Mouse (Mus musculus) right cerebral cortex, postnatal 4 days (tissue): ENCODE data around the gene Dock10.
A peak's percentile ranks its signal among the peaks of the same experiment; 100 is the strongest.

Source experiments
- DNase-seq: peaks from one replicate; pipeline ENCODE4 v3.0.0-alpha.2; 2022

The Dock10 gene

DNA sequence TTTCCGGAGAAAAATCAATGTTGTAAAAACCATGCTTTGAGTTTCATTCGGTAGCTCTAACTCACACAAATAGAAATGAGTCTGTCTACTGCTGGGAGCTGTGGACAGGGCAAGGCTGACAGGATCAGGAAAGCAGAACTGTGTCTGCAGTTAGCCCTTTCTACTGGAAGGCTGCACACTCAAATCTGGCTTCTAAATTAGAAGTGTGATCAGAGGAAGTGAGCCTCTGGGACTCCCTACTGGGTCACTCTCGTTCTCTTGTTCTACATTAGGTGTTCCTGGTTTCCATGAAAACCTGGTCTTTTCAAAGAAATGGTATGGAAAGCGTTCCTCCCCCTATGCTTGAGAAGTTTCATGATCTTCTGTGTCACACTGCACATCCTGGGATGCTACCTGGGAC, 103.1 kb downstream of the Dock10 start:
- DNase-seq, result no peak

GRCm38 (mm10) chr1:80654177-80654576, 104.2 kb downstream of the Dock10 start:
- DNase-seq, result no peak

- DNase-seq, result no peak
These were observed 105.5 kb downstream of the Dock10 start for GRCm38 (mm10) chr1:80652803-80653202.

- no peak for DNase-seq
These were observed 106.2 kb downstream of the Dock10 start for GRCm38 (mm10) chr1:80652083-80652482.

GRCm38 (mm10) chr1:80646602-80647001, 111.7 kb downstream of the Dock10 start:
- DNase-seq, result no peak

DNA sequence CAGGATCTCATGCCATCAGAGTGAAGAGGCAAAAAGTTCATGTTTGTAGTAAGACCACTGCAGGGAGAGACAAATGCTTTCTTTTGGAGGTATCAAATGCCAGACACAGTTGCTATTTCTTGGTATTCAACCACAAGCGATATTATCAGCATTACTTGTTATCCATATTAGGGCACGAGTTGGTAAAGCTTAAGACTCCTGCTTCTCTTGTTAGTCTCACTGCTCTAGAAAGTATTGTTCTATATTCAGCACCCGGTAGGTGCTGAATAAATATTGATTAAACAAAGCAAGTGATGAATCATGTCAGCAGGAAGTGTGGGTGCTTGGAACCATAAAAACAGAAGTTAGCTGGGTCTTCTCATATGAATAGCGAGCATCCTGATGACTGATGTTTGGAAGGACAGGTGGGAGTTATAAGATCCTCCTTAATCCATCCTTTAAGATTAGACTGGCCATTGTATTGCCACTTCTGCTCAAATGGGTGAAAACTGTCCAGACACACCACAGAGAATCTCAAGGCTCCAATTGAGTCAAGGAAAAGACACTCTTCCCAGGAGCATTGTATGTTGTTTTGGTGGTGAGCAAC, 114.4 kb downstream of the Dock10 start:
- no peak for DNase-seq

DNA sequence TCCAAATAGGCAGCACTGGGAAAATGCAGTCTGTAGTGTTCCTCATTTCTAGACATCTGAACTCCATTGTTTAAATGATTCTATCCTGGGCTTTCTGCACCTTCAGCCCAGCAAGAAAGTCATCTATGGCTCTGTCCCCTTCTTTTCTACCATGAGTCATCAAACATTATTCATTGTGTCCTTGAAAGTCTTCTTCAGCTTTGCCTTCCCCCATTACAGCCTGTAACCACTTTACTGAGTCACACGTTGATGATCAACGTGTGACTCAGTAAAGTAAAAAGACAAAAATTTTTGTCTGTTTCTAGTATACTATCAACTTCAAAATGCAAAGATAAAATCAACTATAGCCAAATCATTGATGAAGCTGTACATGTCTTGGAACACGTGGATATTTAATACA, 116.5 kb downstream of the Dock10 start:
- DNase-seq, result no peak

DNA sequence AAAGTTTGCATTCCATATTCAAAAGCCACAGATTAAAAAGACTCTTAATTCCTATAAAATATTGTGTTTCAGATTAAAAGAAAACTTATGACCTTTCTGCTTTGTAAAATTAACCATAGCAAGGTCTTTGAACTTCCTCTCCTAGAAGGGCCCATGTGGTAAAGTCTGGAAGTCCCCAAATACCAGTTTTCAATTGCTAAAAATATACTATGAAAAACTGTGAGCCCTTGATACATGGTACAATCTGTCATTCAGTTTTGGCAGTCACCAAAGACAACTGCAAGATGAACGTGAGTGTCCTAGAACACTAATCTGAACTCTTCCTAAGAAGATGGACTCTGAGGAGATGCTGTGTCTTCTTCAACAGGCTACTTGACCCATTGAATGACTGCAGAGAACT, 117.0 kb downstream of the Dock10 start:
- DNase-seq, result no peak

DNA sequence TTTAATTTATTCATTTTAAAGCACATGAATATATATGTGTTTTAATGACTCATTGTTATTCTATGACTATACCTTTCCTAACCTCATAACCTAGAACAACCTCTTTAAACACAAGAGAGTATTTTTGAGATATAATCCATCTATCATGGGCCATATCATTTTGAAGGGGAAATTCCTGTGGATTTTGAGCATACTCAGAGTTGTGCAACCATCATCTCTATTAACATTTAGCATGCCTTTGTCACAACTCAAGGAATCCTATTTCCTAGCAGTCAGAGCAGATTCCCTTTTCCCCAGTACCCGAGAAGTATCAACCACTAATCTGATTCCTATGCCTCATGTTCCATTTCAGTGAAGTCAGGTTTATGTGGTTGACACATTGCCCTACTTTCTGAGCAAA, 118.8 kb downstream of the Dock10 start:
- no peak for DNase-seq

DNA sequence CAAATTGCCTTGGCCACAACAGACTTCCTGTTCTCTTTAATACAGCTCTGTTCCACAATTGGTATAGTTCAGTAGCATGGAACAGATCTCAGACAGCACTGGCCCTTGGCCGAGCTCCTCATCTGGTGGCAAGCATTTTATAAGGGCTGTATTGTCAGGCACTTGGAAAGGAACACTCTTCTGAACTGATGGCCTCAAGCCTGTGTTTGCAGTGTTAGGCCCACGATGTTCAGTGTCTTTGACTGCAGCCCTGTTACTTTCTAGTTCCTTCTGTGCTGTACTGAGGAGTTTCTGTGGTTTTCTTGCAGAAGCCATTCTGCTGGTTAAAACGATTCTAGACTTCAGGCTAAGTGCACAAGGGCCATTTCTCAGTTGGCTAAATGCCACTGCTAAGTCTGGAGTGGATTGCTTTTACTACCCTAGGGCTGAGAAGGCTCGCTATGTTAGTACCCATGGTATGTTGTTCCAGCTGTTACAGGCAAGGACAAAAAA, 121.1 kb downstream of the Dock10 start:
- DNase-seq, result peak; percentile 34

- DNase-seq, result no peak
These were observed 122.5 kb downstream of the Dock10 start for GRCm38 (mm10) chr1:80635825-80636224.

- DNase-seq, result no peak
These were observed 124.8 kb downstream of the Dock10 start for GRCm38 (mm10) chr1:80633536-80633935.

GRCm38 (mm10) chr1:80630179-80631149, 127.9 kb downstream of the Dock10 start:
- DNase-seq, result no peak

DNA sequence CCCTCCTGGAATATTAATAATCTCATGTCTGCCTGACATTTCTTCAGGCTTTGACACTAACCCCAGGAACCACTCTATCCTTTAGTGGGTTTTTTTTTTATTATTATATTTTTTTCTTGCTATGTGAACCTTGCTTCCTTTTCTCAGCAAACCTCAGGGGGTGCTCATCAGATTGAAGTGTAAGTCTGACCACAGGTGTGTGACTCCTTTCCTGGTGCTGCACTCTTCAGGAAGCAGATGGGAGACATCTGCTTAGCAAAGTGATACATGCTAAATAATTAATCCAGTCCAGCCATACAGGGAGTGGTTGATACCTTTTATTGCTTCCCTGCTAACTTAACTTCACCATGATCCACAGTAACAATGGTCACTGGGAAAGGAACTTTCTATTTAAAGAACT, 130.3 kb downstream of the Dock10 start:
- DNase-seq, result no peak

GRCm38 (mm10) chr1:80626800-80627199, 131.5 kb downstream of the Dock10 start:
- no peak for DNase-seq

GRCm38 (mm10) chr1:80625371-80625770, 133.0 kb downstream of the Dock10 start:
- DNase-seq, result no peak

DNA sequence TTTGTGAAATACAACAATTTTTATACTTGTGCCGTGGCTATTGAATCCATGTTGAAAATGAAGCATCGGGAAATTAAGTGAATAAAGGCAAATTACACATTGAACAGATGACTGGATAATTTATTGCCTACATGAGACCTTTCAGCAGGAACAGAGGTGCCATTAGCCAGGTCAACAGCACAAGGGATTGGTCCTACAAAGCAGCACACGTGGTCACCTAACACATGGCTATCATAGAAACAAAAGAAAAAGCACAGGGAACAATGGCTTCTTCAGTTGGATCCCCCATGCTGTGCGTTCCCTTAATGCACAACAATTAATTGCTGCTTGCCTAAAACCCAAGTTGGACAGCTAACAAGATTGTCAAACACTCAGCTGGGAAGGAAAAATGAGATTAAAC, 133.8 kb downstream of the Dock10 start:
- DNase-seq, result no peak

DNA sequence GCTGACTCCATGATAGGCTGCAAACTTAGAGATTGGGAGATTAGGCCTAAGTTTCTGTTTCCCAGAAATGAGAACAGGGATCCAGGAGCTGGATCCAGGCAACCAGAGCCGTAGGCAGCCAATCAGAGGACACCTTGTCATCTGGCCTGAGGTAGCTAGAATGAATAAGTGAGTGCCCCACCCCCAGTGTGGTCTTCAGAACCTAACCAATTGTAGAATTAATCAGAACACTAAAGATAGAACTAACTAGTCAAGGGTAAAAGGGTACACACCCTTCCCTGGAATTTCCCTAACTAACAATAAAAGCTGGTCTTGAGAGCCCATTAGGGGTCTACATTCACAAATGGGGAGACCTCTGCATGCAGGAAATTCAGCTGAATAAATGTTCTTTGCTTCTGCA, 135.7 kb downstream of the Dock10 start:
- DNase-seq, result no peak

DNA sequence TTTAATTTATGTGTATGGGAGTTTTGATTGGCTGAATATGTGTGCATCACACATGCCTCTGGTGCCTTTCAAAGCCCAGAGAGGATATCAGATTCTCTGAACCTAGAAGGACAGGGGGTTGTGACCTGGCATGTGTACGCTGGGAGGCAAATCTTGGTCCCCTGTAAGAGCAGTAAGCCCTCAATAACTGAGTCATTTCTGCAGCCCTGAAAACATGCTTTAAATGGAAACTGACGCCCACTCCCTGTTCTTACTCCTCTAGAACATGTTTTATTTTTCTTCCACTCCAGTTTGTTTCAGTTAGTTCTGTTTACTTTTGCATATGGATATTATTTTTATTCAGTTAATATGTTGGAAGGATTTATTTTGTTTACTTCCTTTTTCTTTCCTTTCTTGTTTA, 139.2 kb downstream of the Dock10 start:
- DNase-seq, result no peak

GRCm38 (mm10) chr1:80616671-80617070, 141.7 kb downstream of the Dock10 start:
- DNase-seq, result no peak

GRCm38 (mm10) chr1:80614750-80615149, 143.6 kb downstream of the Dock10 start:
- DNase-seq, result no peak

DNA sequence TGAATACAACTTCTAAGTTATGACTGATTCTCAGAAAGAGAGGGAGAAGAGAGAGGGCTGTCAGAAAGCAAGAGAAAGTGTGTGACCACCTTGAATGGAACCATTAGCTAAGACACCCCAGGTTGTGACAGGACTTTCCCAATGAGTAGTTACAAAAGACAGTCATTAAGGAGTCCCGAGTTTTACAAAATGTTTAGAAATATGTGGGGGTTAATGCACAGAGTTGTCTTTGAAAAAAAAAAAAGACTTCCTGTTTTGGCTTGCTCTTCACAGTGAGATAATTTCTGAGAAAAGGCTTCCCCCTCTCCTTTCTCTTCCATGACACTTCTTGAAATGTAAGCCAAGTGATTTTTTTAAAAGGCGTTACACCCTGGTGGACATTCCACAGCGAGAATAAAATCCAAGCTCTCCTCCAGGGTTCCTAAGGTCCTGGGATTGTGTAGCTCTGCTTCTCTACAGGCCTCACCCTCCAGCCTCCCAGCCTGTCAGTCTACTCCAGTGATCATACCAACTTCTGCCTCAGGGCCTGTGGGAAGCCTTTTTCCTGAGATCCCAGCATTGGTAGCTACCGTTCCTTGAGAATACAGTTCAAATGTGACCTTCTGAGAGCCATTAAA, 144.8 kb downstream of the Dock10 start:
- DNase-seq, result no peak

GRCm38 (mm10) chr1:80607546-80607945, 150.8 kb downstream of the Dock10 start:
- no peak for DNase-seq
